9 mouse cellular contexts compared by ENCODE assay signal in genomic region chr10:4006296-4007015, GRCm38 (mm10). TPM values are rescaled to one million over a fixed set of nuclear protein-coding genes. Genes with fewer than 3 reads are reported as not detected.
DNase-seq lines count a peak whose midpoint lies in the region; ATAC-seq lines count a peak whose summit lies in the region.
"Had no signal": no experiment of that assay in that cellular context is flagged by ENCODE, and none has a peak within 500 bp of the region (broad histone marks: within the 10 kb centered on the region; RNA-seq: fewer than 3 reads in every experiment).

No protein-coding gene starts in this region.

- no peak overlapping the region for H3K9ac ChIP-seq in forebrain, embryonic 15.5 days (replicated peaks)
- H3K9ac ChIP-seq in forebrain, embryonic 12.5 days = no peak overlapping the region
- no peak overlapping the region for H3K9ac ChIP-seq in kidney, embryonic 16.5 days (replicated peaks; ENCODE audit: low read length)

- no peaks in the 10 kb centered on the region for H3K9me3 ChIP-seq in forebrain, embryonic 15.5 days
- no peaks in the 10 kb centered on the region for H3K9me3 ChIP-seq in forebrain, embryonic 12.5 days
- no peaks in the 10 kb centered on the region for H3K9me3 ChIP-seq in kidney, embryonic 16.5 days (ENCODE audit: low read length)

- no peak overlapping the region for H3K4me2 ChIP-seq in forebrain, embryonic 15.5 days (replicated peaks)
- no peak overlapping the region for H3K4me2 ChIP-seq in forebrain, embryonic 12.5 days
- H3K4me2 ChIP-seq in kidney, embryonic 16.5 days (replicated peaks; ENCODE audit: low read depth, low read length) = no peak overlapping the region

- peak overlapping the region; percentile 38; the same call in 1 of the 2 replicates for H3K27ac ChIP-seq in forebrain, embryonic 15.5 days (replicated peaks)
- no peak overlapping the region for H3K27ac ChIP-seq in forebrain, embryonic 12.5 days
- H3K27ac ChIP-seq in kidney, embryonic 16.5 days (ENCODE audit: low read length) = peak overlapping the region; percentile 78

- H3K4me1 ChIP-seq in forebrain, embryonic 15.5 days = 0 out of 2 replicates have a peak, but pooled peaks cover 3% of the 10 kb centered on the region
- H3K4me1 ChIP-seq in forebrain, embryonic 12.5 days = no peaks in the 10 kb centered on the region
- H3K4me1 ChIP-seq in kidney, embryonic 16.5 days (ENCODE audit: insufficient read depth, low read length) = peaks cover 12% of the 10 kb centered on the region

- no peak overlapping the region for H3K4me3 ChIP-seq in forebrain, embryonic 15.5 days
- no peak overlapping the region for H3K4me3 ChIP-seq in forebrain, embryonic 12.5 days (replicated peaks)
- H3K4me3 ChIP-seq in kidney, embryonic 16.5 days (ENCODE audit: low read length) = no peak overlapping the region

- H3K27me3 ChIP-seq in forebrain, embryonic 15.5 days = no peaks in the 10 kb centered on the region
- no peaks in the 10 kb centered on the region for H3K27me3 ChIP-seq in forebrain, embryonic 12.5 days
- no peaks in the 10 kb centered on the region for H3K27me3 ChIP-seq in kidney, embryonic 16.5 days (ENCODE audit: insufficient read depth, low read length)

- no peak for DNase-seq in kidney, adult 9 months
- DNase-seq in testis, postnatal 10 days (ENCODE audit: low spot score) = peak; percentile 41
- no peak for DNase-seq in testis, postnatal 14 days (ENCODE audit: low spot score)
- DNase-seq in retina, embryonic 14.5 days (ENCODE audit: low spot score) = no peak
- no peak for DNase-seq in embryo, embryonic 10.5 days (ENCODE audit: low spot score)
- DNase-seq: B cell, adult 2 months had no signal

- 66% methylated on average over 7 of the region's 7 CpGs for WGBS in forebrain, embryonic 15.5 days
- WGBS in forebrain, embryonic 12.5 days = 78% methylated on average over 7 of the region's 7 CpGs
- WGBS in kidney, embryonic 16.5 days = 33% methylated on average over 7 of the region's 7 CpGs

- no peaks in the 10 kb centered on the region for H3K36me3 ChIP-seq in forebrain, embryonic 15.5 days
- no peaks in the 10 kb centered on the region for H3K36me3 ChIP-seq in forebrain, embryonic 12.5 days (replicated peaks)
- H3K36me3 ChIP-seq in kidney, embryonic 16.5 days (ENCODE audit: insufficient read depth, low read length) = no peaks in the 10 kb centered on the region

- ATAC-seq in forebrain, embryonic 15.5 days (replicated peaks) = no peak
- ATAC-seq in forebrain, embryonic 12.5 days (ENCODE audit: low FRiP score) = no peak
- peak; percentile 93 for ATAC-seq in kidney, embryonic 16.5 days (ENCODE audit: low FRiP score, low TSS enrichment)

RNA-seq across cellular contexts. Expression of gene Mthfd1l, which starts 33.5 kb away (rescaled TPM):
- polyA plus RNA-seq in forebrain, embryonic 15.5 days (2015; fragmentation: Nextera tagmentation; extraction: Ambion mirVana) = 3.6 and 3.7 TPM in 2 replicates
- polyA plus RNA-seq in forebrain, embryonic 12.5 days (2016; fragmentation: Nextera tagmentation; extraction: Ambion mirVana) = 11.2 TPM in 2 replicates
- 16.7 and 18.0 TPM in 2 replicates for polyA plus RNA-seq in kidney, embryonic 16.5 days (2015; fragmentation: Nextera tagmentation; extraction: Ambion mirVana)
